Comparison of ENCODE assay signal across 8 mouse cellular contexts in the genomic region with DNA sequence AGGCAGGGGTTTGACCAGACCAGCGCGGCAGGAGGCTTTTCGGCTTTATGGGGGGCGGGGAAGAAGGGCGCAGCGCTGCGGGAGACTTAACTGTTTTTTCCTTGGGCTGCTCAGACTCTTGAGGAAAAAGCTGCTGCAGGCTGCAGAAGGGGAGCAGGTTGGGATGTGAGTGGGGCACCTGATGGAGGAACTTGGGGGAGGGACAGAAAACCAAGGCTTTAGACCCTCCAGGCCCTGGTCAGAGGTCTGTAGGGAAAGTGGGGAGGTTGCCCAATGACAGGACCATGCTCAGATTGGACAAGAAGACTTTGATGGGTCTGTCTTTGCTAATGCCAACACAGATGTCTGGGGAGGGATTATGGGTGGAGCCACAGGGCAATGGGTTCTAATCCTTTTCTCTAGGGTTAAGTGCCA. TPM values are rescaled to one million over a fixed set of nuclear protein-coding genes. Genes with fewer than 3 reads are reported as not detected.
DNase-seq lines count a peak whose midpoint lies in the region; ATAC-seq and TF ChIP-seq lines count a peak whose summit lies in the region.

No protein-coding gene starts in this region.

- no peak for TF ChIP-seq CTCF in gastrocnemius, adult 2 months (IDR thresholded peaks at IDR 0.05)

- peak overlapping the region; percentile 70 for H3K27ac ChIP-seq in gastrocnemius, adult 2 months
- no peak overlapping the region for H3K27ac ChIP-seq in brown adipose tissue, adult 24 weeks (replicated peaks; ENCODE audit: low read depth, low read length)
- H3K27ac ChIP-seq in liver, embryonic 16.5 days (ENCODE audit: low read length) = no peak overlapping the region

- ATAC-seq in liver, embryonic 16.5 days (ENCODE audit: low read depth) = no peak

- intact Hi-C loops in gastrocnemius, adult 2 months (cut with DNase I) = no loop called here

- H3K9ac ChIP-seq in liver, embryonic 16.5 days (ENCODE audit: low read depth, low read length) = no peak overlapping the region

- no peaks in the 10 kb centered on the region for H3K36me3 ChIP-seq in liver, embryonic 16.5 days (ENCODE audit: control insufficient read depth, insufficient read depth)

- H3K27me3 ChIP-seq in liver, embryonic 16.5 days (ENCODE audit: control insufficient read depth, insufficient read depth, low read depth, low read length) = peaks cover 33% of the 10 kb centered on the region

- DNase-seq in gastrocnemius, adult 2 months = no peak
- no peak for DNase-seq in gastrocnemius, adult 18-20 months (ENCODE audit: low spot score)
- peak; percentile 25 for DNase-seq in induced T-regulatory cell, adult 2 months (ENCODE audit: low read depth)
- no peak for DNase-seq in embryo, embryonic 9.5 days (ENCODE audit: extremely low spot score)
- no peak for DNase-seq in spleen, postnatal 4 days (ENCODE audit: low spot score in 2 of 2)
- DNase-seq in testis, postnatal 10 days (ENCODE audit: low spot score) = no peak

- no peaks in the 10 kb centered on the region for H3K9me3 ChIP-seq in liver, embryonic 16.5 days (replicated peaks; ENCODE audit: control insufficient read depth, low read length)

- WGBS in liver, embryonic 16.5 days (ENCODE audit: insufficient replicate concordance) = 5% methylated on average over 7 of the region's 7 CpGs

- peak overlapping the region; percentile 81 for H3K4me3 ChIP-seq in gastrocnemius, adult 2 months
- peak overlapping the region; percentile 60 for H3K4me3 ChIP-seq in brown adipose tissue, adult 24 weeks (ENCODE audit: insufficient read depth, low read depth, low read length)
- peak overlapping the region; percentile 47 for H3K4me3 ChIP-seq in liver, embryonic 16.5 days (ENCODE audit: low read depth, low read length)

- H3K4me1 ChIP-seq in brown adipose tissue, adult 24 weeks (ENCODE audit: control insufficient read depth, insufficient read depth, insufficient read length, low read length) = peaks cover 5% of the 10 kb centered on the region; the same call in 1 of the 2 replicates
- no peaks in the 10 kb centered on the region for H3K4me1 ChIP-seq in liver, embryonic 16.5 days (ENCODE audit: control insufficient read depth, low read depth, low read length)

- H3K4me2 ChIP-seq in liver, embryonic 16.5 days (ENCODE audit: low read depth, low read length) = peak overlapping the region; percentile 69

RNA-seq across cellular contexts. Expression of a gene that starts 1.0 kb away (rescaled TPM):
- under 1 TPM; 0.38 to 0.50 TPM for total RNA-seq in gastrocnemius, adult 2 months (2021)
- total RNA-seq in gastrocnemius, adult 18-20 months (2021) = under 1 TPM; 0.76 to 0.78 TPM
- 2.3 and 2.9 TPM in 2 replicates for polyA plus RNA-seq in brown adipose tissue, adult 24 weeks (2012; ENCODE audit: insufficient read depth, insufficient read length, missing spikeins)
- 0.13 and 0.19 TPM in 2 replicates for polyA plus RNA-seq in liver, embryonic 16.5 days (2015; fragmentation: Nextera tagmentation; extraction: Ambion mirVana)

RNA-seq across cellular contexts. Expression of a gene that starts 19.5 kb away (rescaled TPM):
- total RNA-seq in gastrocnemius, adult 2 months (2021) = 1 to 10 TPM; 2.4 to 3.2 TPM
- 1 to 10 TPM; 1.3 to 2.5 TPM for total RNA-seq in gastrocnemius, adult 18-20 months (2021)
- polyA plus RNA-seq in brown adipose tissue, adult 24 weeks (2012; ENCODE audit: insufficient read depth, insufficient read length, missing spikeins) = 3.4 and 5.1 TPM in 2 replicates
- 1.0 and 1.1 TPM in 2 replicates for polyA plus RNA-seq in liver, embryonic 16.5 days (2015; fragmentation: Nextera tagmentation; extraction: Ambion mirVana)

RNA-seq across cellular contexts. Expression of a gene that starts 25.7 kb away (rescaled TPM):
- total RNA-seq in gastrocnemius, adult 2 months (2021) = 1 to 10 TPM; 8.0 to 10.0 TPM
- 1 to 10 TPM; 8.8 TPM for total RNA-seq in gastrocnemius, adult 18-20 months (2021)
- 1.2 and 2.3 TPM in 2 replicates for polyA plus RNA-seq in brown adipose tissue, adult 24 weeks (2012; ENCODE audit: insufficient read depth, insufficient read length, missing spikeins)
- polyA plus RNA-seq in liver, embryonic 16.5 days (2015; fragmentation: Nextera tagmentation; extraction: Ambion mirVana) = 2.2 and 2.3 TPM in 2 replicates

RNA-seq across cellular contexts. Expression of a gene that starts 33.8 kb away (rescaled TPM):
- total RNA-seq in gastrocnemius, adult 2 months (2021) = not detected
- not detected for total RNA-seq in gastrocnemius, adult 18-20 months (2021)
- polyA plus RNA-seq in brown adipose tissue, adult 24 weeks (2012; ENCODE audit: insufficient read depth, insufficient read length, missing spikeins) = not detected in 2 replicates
- not detected in 2 replicates for polyA plus RNA-seq in liver, embryonic 16.5 days (2015; fragmentation: Nextera tagmentation; extraction: Ambion mirVana)

RNA-seq across cellular contexts. Expression of a gene that starts 33.8 kb away (rescaled TPM):
- 10 to 100 TPM; 27.8 to 33.5 TPM for total RNA-seq in gastrocnemius, adult 2 months (2021)
- 10 to 100 TPM; 30.6 to 31.9 TPM for total RNA-seq in gastrocnemius, adult 18-20 months (2021)
- 14.1 and 17.4 TPM in 2 replicates for polyA plus RNA-seq in brown adipose tissue, adult 24 weeks (2012; ENCODE audit: insufficient read depth, insufficient read length, missing spikeins)
- 11.7 and 14.0 TPM in 2 replicates for polyA plus RNA-seq in liver, embryonic 16.5 days (2015; fragmentation: Nextera tagmentation; extraction: Ambion mirVana)
